In the genomic region with DNA sequence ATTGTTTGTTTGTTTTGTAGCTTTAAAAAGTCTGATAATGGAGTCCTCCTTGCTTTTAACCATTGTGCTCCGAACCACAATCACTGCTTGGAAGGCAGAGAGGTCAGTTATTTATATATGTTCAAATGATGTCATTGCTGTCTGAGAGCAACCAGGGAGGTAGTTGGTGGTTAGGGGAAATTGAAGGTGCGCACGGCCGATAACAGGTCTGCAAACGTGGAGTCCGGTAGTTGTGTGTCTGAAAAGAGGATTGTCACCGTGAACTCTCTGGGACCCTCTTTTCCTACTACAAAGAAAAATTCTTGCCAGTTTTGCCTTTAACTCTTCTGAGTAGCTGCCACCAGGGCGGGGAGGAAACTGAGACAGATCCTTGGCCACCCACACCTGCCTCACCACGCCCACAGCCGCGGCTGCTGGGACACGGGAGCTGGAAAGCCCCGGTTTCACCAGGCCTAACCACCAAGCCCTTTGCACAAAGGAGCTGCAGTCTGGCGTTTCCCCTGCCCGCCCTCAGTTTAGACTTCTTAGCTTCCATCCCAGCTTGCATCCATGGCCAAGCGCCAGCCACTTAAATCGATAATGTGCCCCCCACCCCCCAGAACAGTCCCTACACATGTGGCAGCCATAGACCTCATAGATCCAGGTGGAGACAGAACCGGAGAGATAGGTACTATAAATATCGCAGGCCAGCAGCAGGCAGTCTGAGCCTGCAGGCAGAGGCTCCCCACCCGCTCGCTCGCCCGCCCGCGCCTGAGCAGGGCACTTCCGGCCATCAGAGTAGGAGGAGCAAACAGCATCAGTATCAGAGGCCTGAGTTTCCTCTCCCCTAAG, we compare ENCODE assay signal across 8 mouse cellular contexts.
DNase-seq lines count a peak whose midpoint lies in the region; ATAC-seq and TF ChIP-seq lines count a peak whose summit lies in the region.

No protein-coding gene starts in this region.

- 0 out of 2 replicates have a peak overlapping the region, but pooled peaks have one; percentile 46 for H3K27ac ChIP-seq in ES-Bruce4 (ENCODE audit: insufficient read depth, low read length)
- peak overlapping the region; percentile 64 for H3K27ac ChIP-seq in hindbrain, postnatal 0 days
- H3K27ac ChIP-seq in midbrain, embryonic 14.5 days (replicated peaks; ENCODE audit: low read depth, low read length): peak overlapping the region; percentile 53

- no peaks in the 10 kb centered on the region for H3K9me3 ChIP-seq in ES-Bruce4 (replicated peaks; ENCODE audit: control insufficient read depth, insufficient read depth, low read length, poor library complexity, severe bottlenecking)
- H3K9me3 ChIP-seq in hindbrain, postnatal 0 days (ENCODE audit: low read length): no peaks in the 10 kb centered on the region
- no peaks in the 10 kb centered on the region for H3K9me3 ChIP-seq in midbrain, embryonic 14.5 days (ENCODE audit: control insufficient read depth, low read length)

- TF ChIP-seq CTCF in ES-Bruce4 (IDR thresholded peaks at IDR 0.05; ENCODE audit: low read depth, low read length): no peak
- no peak for TF ChIP-seq CTCF in hindbrain, postnatal 0 days (IDR thresholded peaks at IDR 0.05; ENCODE audit: low read depth)

- peak overlapping the region; percentile 31 for H3K9ac ChIP-seq in ES-Bruce4 (ENCODE audit: low read depth, poor library complexity, severe bottlenecking)
- H3K9ac ChIP-seq in hindbrain, postnatal 0 days (replicated peaks; ENCODE audit: low read length): no peak overlapping the region; the same call in 1 of the 2 replicates
- peak overlapping the region; percentile 13 for H3K9ac ChIP-seq in midbrain, embryonic 14.5 days (replicated peaks; ENCODE audit: low read length)

- H3K4me3 ChIP-seq in ES-Bruce4 (ENCODE audit: low read depth, low read length): peak overlapping the region; percentile 52
- no peak overlapping the region for H3K4me3 ChIP-seq in hindbrain, postnatal 0 days (ENCODE audit: low read length)
- no peak overlapping the region; the same call in 1 of the 2 replicates for H3K4me3 ChIP-seq in midbrain, embryonic 14.5 days (replicated peaks; ENCODE audit: low read depth, low read length)

- H3K36me3 ChIP-seq in ES-Bruce4 (ENCODE audit: control insufficient read depth, insufficient read depth, low read length, poor library complexity, severe bottlenecking): no peaks in the 10 kb centered on the region
- no peaks in the 10 kb centered on the region for H3K36me3 ChIP-seq in hindbrain, postnatal 0 days (ENCODE audit: insufficient read depth, low read length)
- no peaks in the 10 kb centered on the region for H3K36me3 ChIP-seq in midbrain, embryonic 14.5 days (ENCODE audit: control insufficient read depth, insufficient read depth, low read length)
- no peaks in the 10 kb centered on the region for H3K36me3 ChIP-seq in splenic B cell, adult 2 months (ENCODE audit: control insufficient read depth, insufficient read depth, low read length, poor library complexity, severe bottlenecking)

- WGBS in hindbrain, postnatal 0 days: 29% methylated on average over 26 of the region's 26 CpGs
- WGBS in midbrain, embryonic 14.5 days: 29% methylated on average over 26 of the region's 26 CpGs

- H3K4me1 ChIP-seq in ES-Bruce4 (ENCODE audit: control insufficient read depth, insufficient read depth, low read length): peaks cover 1% of the 10 kb centered on the region
- peaks cover 7% of the 10 kb centered on the region; the same call in 1 of the 2 replicates for H3K4me1 ChIP-seq in hindbrain, postnatal 0 days (ENCODE audit: insufficient read depth, low read length)
- 0 out of 2 replicates have a peak, but pooled peaks cover 9% of the 10 kb centered on the region for H3K4me1 ChIP-seq in midbrain, embryonic 14.5 days (ENCODE audit: control insufficient read depth, insufficient read depth, low read length)

- TF ChIP-seq POLR2A in ES-Bruce4 (IDR thresholded peaks at IDR 0.05; ENCODE audit: insufficient read depth, low read length): peak; percentile 32

- TF ChIP-seq EP300 in ES-Bruce4 (IDR thresholded peaks at IDR 0.05; ENCODE audit: insufficient read depth, low read depth, low read length): no peak

- peak; percentile 72 for ATAC-seq in hindbrain, postnatal 0 days
- ATAC-seq in midbrain, embryonic 14.5 days (ENCODE audit: low FRiP score, low TSS enrichment): peak; percentile 65; the same call in 1 of the 2 replicates

- DNase-seq in adrenal gland, postnatal 36 days: peak; percentile 75 to 81
- peak; percentile 35 for DNase-seq in gastrocnemius, postnatal 10 days
- peak; percentile 65 for DNase-seq in hindbrain, postnatal 0 days (ENCODE audit: low spot score)
- DNase-seq in liver: peak; percentile 68
- peak; percentile 75 for DNase-seq in midbrain, embryonic 14.5 days
- peak; percentile 87 for DNase-seq in splenic B cell, adult 2 months (ENCODE audit: low read depth, low spot score)
- no peak for DNase-seq in layer of hippocampus, postnatal 36 days

- H3K27me3 ChIP-seq in ES-Bruce4 (ENCODE audit: control insufficient read depth, insufficient read depth, low read length, poor library complexity, severe bottlenecking): no peaks in the 10 kb centered on the region
- H3K27me3 ChIP-seq in hindbrain, postnatal 0 days (ENCODE audit: insufficient read depth, low read length): no peaks in the 10 kb centered on the region
- H3K27me3 ChIP-seq in midbrain, embryonic 14.5 days (ENCODE audit: control insufficient read depth, insufficient read depth, low read length): no peaks in the 10 kb centered on the region
- no peaks in the 10 kb centered on the region for H3K27me3 ChIP-seq in splenic B cell, adult 2 months (ENCODE audit: control insufficient read depth, insufficient read depth, low read length, poor library complexity, severe bottlenecking)

- peak overlapping the region; percentile 41 for H3K4me2 ChIP-seq in hindbrain, postnatal 0 days (ENCODE audit: low read depth, low read length)
- peak overlapping the region; percentile 86 for H3K4me2 ChIP-seq in midbrain, embryonic 14.5 days (ENCODE audit: low read length)

Comparison
In these comparisons a context has a peak if more than half of its experiments do, and no peak if none do; other contexts are left out.
1. DNase-seq: peak in adrenal gland, postnatal 36 days (2 of 2), gastrocnemius, postnatal 10 days (single experiment), hindbrain, postnatal 0 days (single experiment), liver (single experiment), midbrain, embryonic 14.5 days (single experiment) and splenic B cell, adult 2 months (single experiment); none in layer of hippocampus, postnatal 36 days (0 of 2).
2. Peak in every context shown above with its lines, with median percentiles within 50 percentile points of each other: H3K27ac ChIP-seq.